Comparison of ENCODE assay signal across 21 mouse cellular contexts in the genomic region with DNA sequence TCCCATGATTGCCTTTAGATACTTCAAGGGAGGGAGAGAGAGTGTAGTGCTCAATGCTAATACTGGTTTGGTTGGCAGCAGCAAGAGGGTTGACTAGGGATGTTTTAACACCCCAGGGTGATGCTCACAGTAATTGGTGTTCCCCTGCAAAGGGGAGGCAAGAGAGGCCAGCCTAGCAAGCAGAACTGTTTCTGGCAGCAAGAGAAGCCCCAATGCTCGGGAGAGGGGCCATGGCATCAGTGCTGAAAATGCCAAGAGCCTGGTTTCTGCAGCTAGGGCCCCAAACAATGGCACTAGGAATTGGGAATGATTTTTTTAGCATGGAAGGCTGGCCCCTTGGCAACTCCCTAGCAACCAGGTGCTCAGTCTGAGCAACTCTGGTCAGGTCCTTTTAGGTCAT. TPM values are rescaled to one million over a fixed set of nuclear protein-coding genes. Genes with fewer than 3 reads are reported as not detected.
"Had no signal": no experiment of that assay in that cellular context is flagged by ENCODE, and none has a peak within 500 bp of the region (broad histone marks: within the 10 kb centered on the region; RNA-seq: fewer than 3 reads in every experiment).

No protein-coding gene starts in this region.

- H3K27me3 ChIP-seq: neural tube, embryonic 12.5 days; neural tube, embryonic 13.5 days; neural tube, embryonic 15.5 days; stomach, embryonic 15.5 days had no signal

- H3K4me1 ChIP-seq: neural tube, embryonic 15.5 days had no signal

- H3K4me3 ChIP-seq: neural tube, embryonic 12.5 days; neural tube, embryonic 13.5 days; neural tube, embryonic 15.5 days; stomach, embryonic 15.5 days had no signal

- H3K9ac ChIP-seq: neural tube, embryonic 12.5 days; neural tube, embryonic 13.5 days; neural tube, embryonic 15.5 days; stomach, embryonic 15.5 days had no signal

- H3K9me3 ChIP-seq: neural tube, embryonic 12.5 days; neural tube, embryonic 13.5 days; neural tube, embryonic 15.5 days; stomach, embryonic 15.5 days had no signal

- H3K4me2 ChIP-seq: neural tube, embryonic 12.5 days; neural tube, embryonic 13.5 days; neural tube, embryonic 15.5 days; stomach, embryonic 15.5 days had no signal

- H3K27ac ChIP-seq: neural tube, embryonic 12.5 days; neural tube, embryonic 13.5 days; neural tube, embryonic 15.5 days; stomach, embryonic 15.5 days; stomach, postnatal 0 days had no signal

- DNase-seq: retina, postnatal 1 day; right cerebral cortex, adult 18-20 months; right cerebral cortex, postnatal 14 days; right cerebral cortex, postnatal 25 days; right cerebral cortex, postnatal 4 days; spleen, adult 18-20 months; thymus, adult 2 months; thymus, postnatal 25 days had no signal

RNA-seq across cellular contexts. Expression of a gene that starts 32.9 kb away (rescaled TPM):
- total RNA-seq: neutrophil, adult 5-6 weeks had no signal
- polyA plus RNA-seq: neural tube, embryonic 11.5 days; neural tube, embryonic 12.5 days; neural tube, embryonic 13.5 days; neural tube, embryonic 14.5 days; neural tube, embryonic 15.5 days; small intestine, adult 2 months; spleen, adult 2 months; stomach, embryonic 14.5 days; stomach, embryonic 15.5 days; stomach, embryonic 16.5 days; stomach, postnatal 0 days; thymus, adult 2 months; urinary bladder, adult 2 months had no signal
